Comparison of ENCODE assay signal across 12 mouse cellular contexts in genomic region chr11:29638861-29639260, GRCm38 (mm10). TPM values are rescaled to one million over a fixed set of nuclear protein-coding genes. Genes with fewer than 3 reads are reported as not detected.
A peak's percentile ranks its signal among the peaks of the same experiment; 100 is the strongest.
DNase-seq lines count a peak whose midpoint lies in the region; ATAC-seq and TF ChIP-seq lines count a peak whose summit lies in the region.
"Had no signal": no experiment of that assay in that cellular context is flagged by ENCODE, and none has a peak within 500 bp of the region (broad histone marks: within the 10 kb centered on the region; RNA-seq: fewer than 3 reads in every experiment).

No protein-coding gene starts in this region.

- H3K36me3 ChIP-seq in kidney, adult 2 months (ENCODE audit: control insufficient read depth, insufficient read depth, low read length), result no peaks in the 10 kb centered on the region
- no peaks in the 10 kb centered on the region for H3K36me3 ChIP-seq in heart, embryonic 13.5 days
- no peaks in the 10 kb centered on the region for H3K36me3 ChIP-seq in myocyte (ENCODE audit: control insufficient read depth, insufficient read depth)
- H3K36me3 ChIP-seq: kidney, embryonic 15.5 days had no signal

- TF ChIP-seq CTCF in kidney, adult 2 months (conservative IDR thresholded peaks at IDR 0.05; ENCODE audit: insufficient read depth, insufficient read length, low read depth, low read length), result no peak

- no peak overlapping the region for H3K9ac ChIP-seq in heart, embryonic 13.5 days
- H3K9ac ChIP-seq: kidney, embryonic 15.5 days had no signal

- WGBS in kidney, adult 2 months, result 33% methylated on average over 2 of the region's 2 CpGs
- 13% methylated on average over 2 of the region's 2 CpGs for WGBS in heart, embryonic 13.5 days

- H3K9me3 ChIP-seq in heart, embryonic 13.5 days, result no peaks in the 10 kb centered on the region
- H3K9me3 ChIP-seq: kidney, embryonic 15.5 days had no signal

- H3K27ac ChIP-seq in kidney, adult 2 months (ENCODE audit: insufficient read depth, low read depth, low read length), result no peak overlapping the region
- peak overlapping the region; percentile 90 for H3K27ac ChIP-seq in heart, embryonic 13.5 days (replicated peaks)
- H3K27ac ChIP-seq: kidney, embryonic 15.5 days; left cerebral cortex, adult 2 months had no signal

- H3ac ChIP-seq in myocyte (ENCODE audit: control insufficient read depth, insufficient read length), result no peak overlapping the region

- H3K4me2 ChIP-seq in heart, embryonic 13.5 days, result peak overlapping the region; percentile 30; the same call in 1 of the 2 replicates
- peak overlapping the region; percentile 61 for H3K4me2 ChIP-seq in myocyte (ENCODE audit: low read depth)
- H3K4me2 ChIP-seq: kidney, embryonic 15.5 days had no signal

- H3K4me1 ChIP-seq in kidney, adult 2 months (ENCODE audit: control insufficient read depth, insufficient read depth, low read length), result no peaks in the 10 kb centered on the region
- H3K4me1 ChIP-seq in heart, embryonic 13.5 days, result peaks cover 40% of the 10 kb centered on the region

- H3K4me3 ChIP-seq in kidney, adult 2 months (ENCODE audit: insufficient read depth, low read depth, low read length), result no peak overlapping the region
- no peak overlapping the region for H3K4me3 ChIP-seq in heart, embryonic 13.5 days
- H3K4me3 ChIP-seq in myocyte, result no peak overlapping the region
- H3K4me3 ChIP-seq: kidney, embryonic 15.5 days; left cerebral cortex, adult 2 months had no signal

- no peak for TF ChIP-seq POLR2A in kidney, adult 2 months (IDR thresholded peaks at IDR 0.05; ENCODE audit: low read depth, low read length)
- no peak for TF ChIP-seq POLR2A in myocyte (IDR thresholded peaks at IDR 0.05; ENCODE audit: insufficient read length, low read depth)

- DNase-seq in kidney, postnatal 10 days, result peak; percentile 14
- DNase-seq in kidney, adult 2 months, result no peak
- peak; percentile 71 for DNase-seq in R1 (ENCODE audit: low read depth, low spot score)
- DNase-seq in left cerebral cortex, postnatal 4 days, result no peak
- no peak for DNase-seq in adrenal gland, postnatal 4 days (ENCODE audit: low spot score in 2 of 2)
- DNase-seq: adrenal gland, postnatal 14 days; cerebellum, adult 8-10 months; gastrocnemius, postnatal 36 days had no signal

- intact Hi-C loops in left cerebral cortex, postnatal 4 days (cut with DNase I), result no loop called here

- no peak for ATAC-seq in heart, embryonic 13.5 days (ENCODE audit: extremely low read depth, insufficient number of reproducible peaks, low FRiP score, low TSS enrichment)

- H3K27me3 ChIP-seq in kidney, adult 2 months (replicated peaks; ENCODE audit: control insufficient read depth, insufficient read depth, low read length), result no peaks in the 10 kb centered on the region
- H3K27me3 ChIP-seq in heart, embryonic 13.5 days (replicated peaks), result no peaks in the 10 kb centered on the region
- H3K27me3 ChIP-seq in myocyte (ENCODE audit: control insufficient read depth, insufficient read depth, insufficient read length), result no peaks in the 10 kb centered on the region
- H3K27me3 ChIP-seq: kidney, embryonic 15.5 days had no signal

- H3K79me2 ChIP-seq in myocyte (ENCODE audit: control insufficient read depth, insufficient read depth), result no peaks in the 10 kb centered on the region

TF ChIP-seq in myocyte, 11 proteins besides CTCF, POLR2A, EP300 and RAD21:
- TF ChIP-seq TCF12 (IDR thresholded peaks at IDR 0.05; ENCODE audit: insufficient read depth, poor library complexity, severe bottlenecking) (peak; percentile 53), MYOG (IDR thresholded peaks at IDR 0.05; ENCODE audit: control insufficient read depth in 1 of 3, insufficient read depth in 1 of 3, insufficient read length in 2 of 3, low read depth in 2 of 3) (peak in 2 of 3 experiments; percentile 11 to 67), MYOD1 (IDR thresholded peaks at IDR 0.05; ENCODE audit: control insufficient read depth in 1 of 3, insufficient read length in 2 of 3, low read depth in 2 of 3) (peak in 2 of 3 experiments; percentile 23 to 65), E2F4 (IDR thresholded peaks at IDR 0.05; ENCODE audit: insufficient read depth) (no peak), TCF3 (IDR thresholded peaks at IDR 0.05; ENCODE audit: insufficient read length, low read depth) (no peak)

RNA-seq across cellular contexts. Expression of gene Rtn4, which starts 53.9 kb away (rescaled TPM):
- 56.1 and 72.2 TPM in 2 replicates for polyA plus RNA-seq in kidney, adult 2 months (2012; rRNA removed)
- polyA plus RNA-seq in heart, embryonic 13.5 days (2015; fragmentation: Nextera tagmentation; extraction: Ambion mirVana), result 56.7 and 60.7 TPM in 2 replicates
- polyA plus RNA-seq in myocyte (2012; fragmentation: generic; extraction: Trizol), result 309 TPM
- 100 to 1,000 TPM; 607 to 620 TPM for total RNA-seq in left cerebral cortex, postnatal 4 days (2021)
- 100 to 1,000 TPM; 293 to 303 TPM for total RNA-seq in adrenal gland, postnatal 4 days (2021)

Comparison
In these comparisons a context has a peak if more than half of its experiments do, and no peak if none do; other contexts are left out.
1. DNase-seq: peak in kidney, postnatal 10 days (single experiment) and R1 (single experiment); none in kidney, adult 2 months (single experiment), left cerebral cortex, postnatal 4 days (single experiment) and adrenal gland, postnatal 4 days (0 of 2).